Comparison of ENCODE assay signal across 27 mouse cellular contexts in genomic region chr16:16204648-16205047, GRCm38 (mm10). TPM values are rescaled to one million over a fixed set of nuclear protein-coding genes. Genes with fewer than 3 reads are reported as not detected.
"Had no signal": no experiment of that assay in that cellular context is flagged by ENCODE, and none has a peak within 500 bp of the region (broad histone marks: within the 10 kb centered on the region; RNA-seq: fewer than 3 reads in every experiment).

No protein-coding gene starts in this region.

- H3K9me3 ChIP-seq: heart, embryonic 10.5 days; heart, embryonic 12.5 days; hindbrain, embryonic 10.5 days; hindbrain, embryonic 12.5 days; intestine, embryonic 15.5 days; limb, embryonic 10.5 days; limb, embryonic 12.5 days; liver, embryonic 13.5 days had no signal

- DNase-seq: gastrocnemius, adult 2 months; gastrocnemius, postnatal 10 days; gastrocnemius, postnatal 25 days; heart, adult 11 months; heart, adult 2 months; heart, postnatal 10 days; heart, postnatal 4 days; kidney, adult 18-20 months; kidney, adult 8-10 months; kidney, postnatal 10 days; kidney, postnatal 25 days; kidney, postnatal 4 days; liver; liver, embryonic 13.5 days had no signal

- H3K27me3 ChIP-seq: heart, embryonic 12.5 days; hindbrain, embryonic 12.5 days; intestine, embryonic 15.5 days; limb, embryonic 12.5 days; liver, embryonic 13.5 days had no signal

- H3K4me3 ChIP-seq: gastrocnemius, adult 2 months; heart, adult 2 months; heart, embryonic 10.5 days; heart, embryonic 12.5 days; hindbrain, embryonic 10.5 days; hindbrain, embryonic 12.5 days; intestine, embryonic 15.5 days; layer of hippocampus, adult 2 months; left cerebral cortex, adult 2 months; limb, embryonic 10.5 days; limb, embryonic 12.5 days; liver, embryonic 13.5 days had no signal

- H3K36me3 ChIP-seq: heart, embryonic 10.5 days; heart, embryonic 12.5 days; hindbrain, embryonic 10.5 days; hindbrain, embryonic 12.5 days; intestine, embryonic 15.5 days; limb, embryonic 10.5 days; limb, embryonic 12.5 days; liver, embryonic 13.5 days had no signal

- H3K27ac ChIP-seq: gastrocnemius, adult 2 months; heart, adult 2 months; heart, embryonic 10.5 days; hindbrain, embryonic 10.5 days; hindbrain, embryonic 12.5 days; hindbrain, embryonic 14.5 days; intestine, embryonic 15.5 days; layer of hippocampus, adult 2 months; left cerebral cortex, adult 2 months; limb, embryonic 10.5 days; limb, embryonic 12.5 days; liver, embryonic 13.5 days had no signal

- H3K9ac ChIP-seq: heart, embryonic 12.5 days; hindbrain, embryonic 12.5 days; hindbrain, embryonic 14.5 days; intestine, embryonic 15.5 days; limb, embryonic 12.5 days; liver, embryonic 13.5 days had no signal

- ATAC-seq: hindbrain, embryonic 16.5 days; inflammation-experienced regulatory T-cells, adult 6 months; intestine, embryonic 15.5 days; intestine, postnatal 0 days had no signal

- H3K4me1 ChIP-seq: heart, embryonic 10.5 days; heart, embryonic 12.5 days; hindbrain, embryonic 10.5 days; hindbrain, embryonic 12.5 days; intestine, embryonic 15.5 days; limb, embryonic 10.5 days; limb, embryonic 12.5 days; liver, embryonic 13.5 days had no signal

RNA-seq across cellular contexts. Expression of gene Pkp2, which starts 8.5 kb away (rescaled TPM):
- polyA plus RNA-seq: inflammation-experienced regulatory T-cells, adult 6 months had no signal
